Mouse (Mus musculus): ENCODE measurements around the gene Abca13. TPM values are rescaled to one million over a fixed set of nuclear protein-coding genes. Genes with fewer than 3 reads are reported as not detected.
"Not testable (repeated sequence)": the region's sequence is repeated elsewhere in the genome, so short reads cannot be mapped to it uniquely, and the experiment has no call there.

The Abca13 gene
- polyA plus RNA-seq, 1 experiment from 2014 or later: 0.03 TPM

DNA sequence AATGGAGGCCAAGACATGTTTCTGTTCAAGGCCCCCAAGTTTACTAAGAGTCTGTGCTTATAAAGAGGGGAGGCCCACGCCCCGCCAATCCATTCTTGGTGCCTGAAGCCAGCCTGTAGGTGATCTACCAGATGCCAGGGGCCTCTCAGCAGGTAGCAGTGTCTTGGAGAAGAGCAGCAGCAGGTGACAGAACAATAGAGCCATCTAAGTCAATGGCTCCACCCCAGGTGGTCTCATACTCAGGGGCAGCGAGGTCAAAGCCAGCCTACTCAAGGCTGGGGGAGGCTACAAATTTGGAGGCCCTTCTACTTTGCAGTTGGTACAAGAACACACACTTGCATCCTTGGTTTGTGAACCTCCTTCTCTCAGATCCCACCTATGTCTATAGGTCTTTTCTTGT lies 71.3 kb downstream of the Abca13 start:
- not testable (repeated sequence) for H3K9ac ChIP-seq; H3K27ac ChIP-seq; H3K36me3 ChIP-seq (replicated peaks; ENCODE audit: control insufficient read depth, insufficient read depth); H3K27me3 ChIP-seq (ENCODE audit: control insufficient read depth, insufficient read depth, low read length); H3K4me1 ChIP-seq (replicated peaks; ENCODE audit: control insufficient read depth, insufficient read depth, low read length); DNase-seq (ENCODE audit: low spot score); H3K9me3 ChIP-seq (ENCODE audit: control insufficient read depth, low read length); ATAC-seq (ENCODE audit: low FRiP score); H3K4me3 ChIP-seq (replicated peaks; ENCODE audit: low read length); H3K4me2 ChIP-seq (replicated peaks)
- 52% methylated on average over 3 of the region's 3 CpGs for WGBS

DNA sequence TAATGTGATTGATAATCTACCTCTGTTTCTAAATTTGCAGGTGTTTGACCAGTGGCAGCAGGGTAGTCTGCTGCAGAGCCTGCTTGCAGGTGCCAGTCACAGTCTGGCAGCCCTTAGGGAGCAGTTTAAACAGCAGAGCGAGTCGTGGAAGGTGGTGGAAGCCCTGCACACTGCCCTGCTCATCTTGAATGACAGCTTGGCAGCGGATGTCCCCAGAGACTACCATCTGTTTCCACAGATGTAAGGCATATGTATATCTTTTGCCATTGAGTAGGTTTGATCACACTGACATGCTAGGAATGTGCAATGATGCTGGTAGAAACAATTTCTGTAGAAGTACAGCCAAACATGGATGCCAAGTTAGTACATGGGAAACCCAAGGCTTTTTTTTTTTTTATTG lies 77.3 kb downstream of the Abca13 start:
- H3K9me3 ChIP-seq (ENCODE audit: control insufficient read depth, low read length): no peaks in the 10 kb centered on the region
- WGBS: 59% methylated on average over 3 of the region's 3 CpGs

DNA sequence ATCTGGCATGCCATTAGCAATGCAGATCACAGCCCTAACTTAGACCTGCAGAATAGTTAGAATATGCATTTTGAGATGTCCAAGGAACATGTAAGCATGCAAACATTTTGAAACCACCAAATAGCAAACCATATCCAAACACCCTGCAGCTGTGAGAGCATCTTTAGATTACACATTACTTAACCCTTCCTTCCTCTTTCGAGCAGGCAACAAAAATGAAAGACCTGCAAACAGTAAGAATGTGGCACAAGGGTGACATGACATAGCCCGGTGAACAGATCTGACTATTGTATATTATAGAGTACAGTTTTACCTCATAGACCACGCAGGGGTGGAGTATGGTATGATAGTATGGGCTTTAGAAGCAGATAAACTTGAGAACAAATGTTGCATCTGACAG lies 93.5 kb downstream of the Abca13 start:
- H3K9me3 ChIP-seq (ENCODE audit: control insufficient read depth, low read length): no peaks in the 10 kb centered on the region
- no peak for DNase-seq (ENCODE audit: low spot score)
- no peak overlapping the region for H3K4me2 ChIP-seq (replicated peaks)
- H3K4me1 ChIP-seq (replicated peaks; ENCODE audit: control insufficient read depth, insufficient read depth, low read length): no peaks in the 10 kb centered on the region
- H3K27ac ChIP-seq: no peak overlapping the region
- ATAC-seq (ENCODE audit: low FRiP score): no peak
- WGBS: 84% methylated on average over 3 of the region's 3 CpGs
- no peaks in the 10 kb centered on the region for H3K27me3 ChIP-seq (ENCODE audit: control insufficient read depth, insufficient read depth, low read length)
- no peaks in the 10 kb centered on the region for H3K36me3 ChIP-seq (replicated peaks; ENCODE audit: control insufficient read depth, insufficient read depth)
- H3K9ac ChIP-seq: no peak overlapping the region
- H3K4me3 ChIP-seq (replicated peaks; ENCODE audit: low read length): no peak overlapping the region

More for the DNA sequence above, 77.3 kb downstream of the Abca13 start:
- no peak overlapping the region for H3K4me2 ChIP-seq (replicated peaks)
- DNase-seq (ENCODE audit: low spot score) (no peak), ATAC-seq (ENCODE audit: low FRiP score) (no peak)
- no peak overlapping the region for H3K4me3 ChIP-seq (replicated peaks; ENCODE audit: low read length)
- H3K27me3 ChIP-seq (ENCODE audit: control insufficient read depth, insufficient read depth, low read length): no peaks in the 10 kb centered on the region
- H3K27ac ChIP-seq: no peak overlapping the region
- no peak overlapping the region for H3K9ac ChIP-seq
- H3K4me1 ChIP-seq (replicated peaks; ENCODE audit: control insufficient read depth, insufficient read depth, low read length): no peaks in the 10 kb centered on the region
- H3K36me3 ChIP-seq (replicated peaks; ENCODE audit: control insufficient read depth, insufficient read depth): no peaks in the 10 kb centered on the region

DNA sequence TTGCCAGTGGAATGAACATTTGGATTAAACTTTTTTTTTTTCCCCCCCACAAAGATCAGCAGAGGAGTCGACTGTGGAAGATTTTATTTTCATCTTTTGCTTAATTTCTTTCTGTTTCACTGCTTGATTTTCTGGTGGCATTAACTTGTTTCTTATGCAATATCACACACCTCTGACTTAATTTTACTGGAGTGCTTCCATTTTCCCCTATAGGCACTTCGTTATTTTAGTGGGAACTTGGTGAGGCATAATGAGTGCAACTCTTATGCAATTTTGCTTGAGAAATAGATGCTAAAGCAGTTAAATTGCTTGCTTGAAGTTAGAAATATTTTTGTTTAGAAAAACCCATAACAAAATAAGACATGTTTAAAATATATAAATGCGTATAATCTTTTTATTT lies 94.0 kb downstream of the Abca13 start:
- DNase-seq (ENCODE audit: low spot score) (no peak), ATAC-seq (ENCODE audit: low FRiP score) (no peak)
- H3K4me2 ChIP-seq (replicated peaks): no peak overlapping the region
- H3K36me3 ChIP-seq (replicated peaks; ENCODE audit: control insufficient read depth, insufficient read depth): no peaks in the 10 kb centered on the region
- no peak overlapping the region for H3K27ac ChIP-seq
- no peak overlapping the region for H3K4me3 ChIP-seq (replicated peaks; ENCODE audit: low read length)
- H3K9me3 ChIP-seq (ENCODE audit: control insufficient read depth, low read length): no peaks in the 10 kb centered on the region
- no peaks in the 10 kb centered on the region for H3K4me1 ChIP-seq (replicated peaks; ENCODE audit: control insufficient read depth, insufficient read depth, low read length)
- H3K9ac ChIP-seq: no peak overlapping the region
- no peaks in the 10 kb centered on the region for H3K27me3 ChIP-seq (ENCODE audit: control insufficient read depth, insufficient read depth, low read length)
- WGBS: 91% methylated on average over 3 of the region's 3 CpGs

DNA sequence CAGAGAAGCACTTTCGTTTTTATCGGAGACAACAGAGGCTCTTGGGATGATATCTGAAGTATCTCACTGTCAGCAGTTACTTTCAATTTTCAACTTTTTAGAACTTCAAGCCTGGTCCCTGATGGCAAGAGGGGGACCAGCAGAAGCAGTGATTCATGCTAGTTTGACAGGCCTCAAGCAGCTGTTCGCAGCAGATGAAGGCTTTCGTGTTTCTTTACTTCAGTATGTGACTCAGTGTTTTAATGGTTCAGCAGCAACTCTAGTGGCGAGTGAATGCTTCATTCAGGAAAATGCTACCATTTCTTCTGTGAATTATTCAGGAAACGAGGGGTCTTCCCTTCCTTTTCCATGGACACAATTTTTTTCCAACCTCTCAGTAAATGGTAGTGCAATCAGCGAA lies 99.4 kb downstream of the Abca13 start:
- Histone ChIP-seq H3K27me3 (ENCODE audit: control insufficient read depth, insufficient read depth, low read length) (no peaks in the 10 kb centered on the region), H3K27ac (no peak overlapping the region), H3K4me1 (replicated peaks; ENCODE audit: control insufficient read depth, insufficient read depth, low read length) (no peaks in the 10 kb centered on the region), H3K36me3 (replicated peaks; ENCODE audit: control insufficient read depth, insufficient read depth) (no peaks in the 10 kb centered on the region), H3K4me2 (replicated peaks) (no peak overlapping the region), H3K9me3 (ENCODE audit: control insufficient read depth, low read length) (no peaks in the 10 kb centered on the region), H3K9ac (no peak overlapping the region), H3K4me3 (replicated peaks; ENCODE audit: low read length) (no peak overlapping the region)
- DNase-seq (ENCODE audit: low spot score) (no peak), ATAC-seq (ENCODE audit: low FRiP score) (no peak)
- 85% methylated on average over 7 of the region's 7 CpGs for WGBS

DNA sequence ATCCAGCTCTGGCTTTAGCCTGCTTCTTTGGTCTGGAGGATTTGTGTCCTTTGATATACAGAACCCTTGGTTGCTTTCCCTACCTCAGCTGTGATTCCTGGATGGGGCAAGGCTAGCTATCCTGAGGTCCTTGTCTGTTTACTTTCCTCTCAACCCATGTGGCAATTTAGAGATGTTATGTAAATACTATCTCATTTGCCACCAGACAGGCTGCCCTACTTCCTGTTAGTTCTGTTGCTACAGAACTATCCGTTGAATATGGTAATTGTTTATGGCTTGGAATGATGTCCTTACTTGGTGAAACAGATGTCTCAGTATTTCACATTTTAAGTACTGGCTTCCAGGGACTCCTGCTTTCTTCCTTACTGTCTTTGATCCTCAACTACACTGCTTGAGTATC lies 107.9 kb downstream of the Abca13 start:
- no peaks in the 10 kb centered on the region for H3K9me3 ChIP-seq (ENCODE audit: control insufficient read depth, low read length)
- ATAC-seq (ENCODE audit: low FRiP score) (no peak), DNase-seq (ENCODE audit: low spot score) (no peak)
- H3K4me3 ChIP-seq (replicated peaks; ENCODE audit: low read length): no peak overlapping the region
- H3K4me1 ChIP-seq (replicated peaks; ENCODE audit: control insufficient read depth, insufficient read depth, low read length): no peaks in the 10 kb centered on the region
- no peaks in the 10 kb centered on the region for H3K36me3 ChIP-seq (replicated peaks; ENCODE audit: control insufficient read depth, insufficient read depth)
- H3K9ac ChIP-seq: no peak overlapping the region
- H3K27me3 ChIP-seq (ENCODE audit: control insufficient read depth, insufficient read depth, low read length): no peaks in the 10 kb centered on the region
- no peak overlapping the region for H3K4me2 ChIP-seq (replicated peaks)
- H3K27ac ChIP-seq: no peak overlapping the region
- WGBS: 69% methylated on average over 1 of the region's 1 CpGs

DNA sequence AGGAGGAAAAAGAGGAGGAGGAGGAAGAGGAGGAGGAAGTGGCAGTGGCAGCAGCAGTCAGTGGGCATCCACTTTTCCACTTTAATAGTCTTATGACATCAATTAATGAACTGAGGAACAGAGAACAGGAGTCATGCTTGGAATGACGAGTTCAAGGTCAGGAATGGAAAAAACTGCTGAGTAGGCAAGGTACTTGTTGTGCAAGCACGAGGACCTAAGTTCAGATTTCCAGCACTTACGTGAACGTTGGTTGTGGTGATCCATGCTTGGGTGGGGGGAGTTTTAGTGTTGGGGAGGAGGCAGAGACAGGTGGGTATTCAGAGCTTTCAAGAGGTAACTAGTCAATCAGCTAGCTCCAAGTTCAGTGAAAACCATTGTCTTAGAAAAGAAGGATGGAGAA lies 113.7 kb downstream of the Abca13 start:
- Histone ChIP-seq H3K27ac (no peak overlapping the region), H3K27me3 (ENCODE audit: control insufficient read depth, insufficient read depth, low read length) (no peaks in the 10 kb centered on the region), H3K9me3 (ENCODE audit: control insufficient read depth, low read length) (no peaks in the 10 kb centered on the region), H3K4me3 (replicated peaks; ENCODE audit: low read length) (no peak overlapping the region), H3K36me3 (replicated peaks; ENCODE audit: control insufficient read depth, insufficient read depth) (no peaks in the 10 kb centered on the region), H3K4me1 (replicated peaks; ENCODE audit: control insufficient read depth, insufficient read depth, low read length) (no peaks in the 10 kb centered on the region), H3K9ac (no peak overlapping the region), H3K4me2 (replicated peaks) (no peak overlapping the region)
- no peak for ATAC-seq (ENCODE audit: low FRiP score)
- WGBS: 90% methylated on average over 4 of the region's 4 CpGs
- peak; percentile 10 for DNase-seq (ENCODE audit: low spot score)

DNA sequence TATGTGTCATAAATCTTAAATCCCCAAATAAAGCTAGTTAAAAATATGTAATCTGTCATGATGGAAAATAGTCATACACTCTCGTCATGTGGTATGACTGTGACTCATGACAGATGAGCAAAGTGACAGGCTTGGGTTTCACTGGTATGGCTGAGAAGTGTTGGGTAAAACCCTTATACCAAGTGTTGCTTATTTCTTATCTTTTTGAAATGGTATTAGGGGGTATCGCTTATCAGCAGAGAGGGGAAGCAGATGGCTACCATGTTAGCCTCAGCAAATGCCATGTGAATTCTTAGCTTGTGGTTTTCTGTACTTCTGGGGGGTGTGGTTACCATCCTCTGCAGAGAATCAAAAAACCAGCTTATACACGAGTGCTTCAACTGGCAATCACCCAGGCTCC lies 124.8 kb downstream of the Abca13 start:
- ATAC-seq (ENCODE audit: low FRiP score) (no peak), DNase-seq (ENCODE audit: low spot score) (no peak)
- no peaks in the 10 kb centered on the region for H3K27me3 ChIP-seq (ENCODE audit: control insufficient read depth, insufficient read depth, low read length)
- no peaks in the 10 kb centered on the region for H3K36me3 ChIP-seq (replicated peaks; ENCODE audit: control insufficient read depth, insufficient read depth)
- no peak overlapping the region for H3K9ac ChIP-seq
- no peaks in the 10 kb centered on the region for H3K9me3 ChIP-seq (ENCODE audit: control insufficient read depth, low read length)
- no peak overlapping the region for H3K27ac ChIP-seq
- H3K4me2 ChIP-seq (replicated peaks): no peak overlapping the region
- no peak overlapping the region for H3K4me3 ChIP-seq (replicated peaks; ENCODE audit: low read length)
- no peaks in the 10 kb centered on the region for H3K4me1 ChIP-seq (replicated peaks; ENCODE audit: control insufficient read depth, insufficient read depth, low read length)
- 74% methylated on average over 3 of the region's 3 CpGs for WGBS

DNA sequence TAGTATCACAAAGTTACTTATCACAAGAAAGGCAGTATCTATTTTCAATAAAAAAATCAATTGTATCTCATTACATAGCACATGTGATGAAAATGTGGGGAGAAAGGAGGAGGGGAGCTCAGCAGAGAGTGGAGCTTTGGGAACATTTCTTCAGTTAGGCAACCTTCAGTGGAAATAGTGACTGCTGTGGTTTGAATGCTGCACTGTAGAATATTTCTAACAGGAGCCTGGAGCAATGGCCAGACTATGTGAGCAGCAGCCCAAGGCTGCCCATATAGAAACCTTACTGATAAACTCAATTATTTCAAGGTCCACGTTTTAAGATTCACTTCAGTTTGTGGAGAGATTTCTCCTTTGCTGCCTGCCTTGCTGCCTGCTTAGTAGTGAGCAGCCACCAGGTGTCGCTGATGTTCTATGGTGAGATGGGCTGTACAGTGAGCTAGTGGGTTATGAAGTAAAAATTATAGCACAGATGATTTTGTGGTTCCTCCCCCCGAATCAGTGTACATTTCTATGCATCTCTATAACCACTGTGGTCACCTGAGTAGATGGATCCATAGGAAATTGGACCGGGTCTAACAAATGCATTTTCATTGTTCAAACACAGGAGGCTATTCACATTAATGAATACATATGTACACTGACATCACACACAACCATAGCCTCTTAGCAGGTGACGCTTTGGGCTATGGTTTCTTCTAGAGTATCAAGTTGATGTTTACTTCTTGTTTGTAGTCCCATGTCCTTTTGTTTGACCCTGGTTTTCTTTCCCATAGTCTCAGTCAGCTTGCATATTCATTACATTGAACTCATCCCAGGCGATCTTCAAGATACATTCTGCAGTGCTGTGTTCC lies 125.6 kb downstream of the Abca13 start:
- H3K27me3 ChIP-seq (ENCODE audit: control insufficient read depth, insufficient read depth, low read length): no peaks in the 10 kb centered on the region
- H3K9me3 ChIP-seq (ENCODE audit: control insufficient read depth, low read length): no peaks in the 10 kb centered on the region
- no peak overlapping the region for H3K4me3 ChIP-seq (replicated peaks; ENCODE audit: low read length)
- H3K36me3 ChIP-seq (replicated peaks; ENCODE audit: control insufficient read depth, insufficient read depth): no peaks in the 10 kb centered on the region
- no peak overlapping the region for H3K4me2 ChIP-seq (replicated peaks)
- ATAC-seq (ENCODE audit: low FRiP score) (peak; percentile 90), DNase-seq (ENCODE audit: low spot score) (peak; percentile 82)
- H3K9ac ChIP-seq: no peak overlapping the region
- no peak overlapping the region for H3K27ac ChIP-seq
- 37% methylated on average over 6 of the region's 6 CpGs for WGBS
- no peaks in the 10 kb centered on the region for H3K4me1 ChIP-seq (replicated peaks; ENCODE audit: control insufficient read depth, insufficient read depth, low read length)

DNA sequence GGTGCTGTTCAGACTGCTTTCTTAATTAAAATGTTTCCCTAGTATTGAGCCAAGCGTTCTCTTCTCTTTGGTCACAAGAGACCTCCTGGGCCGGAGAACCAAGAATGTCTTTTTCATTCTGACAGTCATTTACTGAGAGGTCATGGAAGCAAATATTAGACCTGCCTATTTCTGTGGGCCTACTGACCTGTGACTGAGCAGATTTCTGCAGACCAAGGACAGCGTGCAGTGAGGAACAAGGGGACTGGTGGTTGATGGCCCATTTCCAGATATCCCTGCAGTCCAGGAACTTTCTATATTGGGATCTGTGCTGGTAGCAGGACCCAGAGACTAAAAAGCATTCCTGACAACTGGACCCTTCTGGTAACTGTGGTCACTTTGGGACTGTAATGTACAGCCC lies 146.4 kb downstream of the Abca13 start:
- DNase-seq (ENCODE audit: low spot score): no peak
- Histone ChIP-seq H3K9me3 (ENCODE audit: control insufficient read depth, low read length) (no peaks in the 10 kb centered on the region), H3K4me3 (replicated peaks; ENCODE audit: low read length) (no peak overlapping the region), H3K4me2 (replicated peaks) (no peak overlapping the region), H3K27me3 (ENCODE audit: control insufficient read depth, insufficient read depth, low read length) (no peaks in the 10 kb centered on the region), H3K9ac (no peak overlapping the region), H3K36me3 (replicated peaks; ENCODE audit: control insufficient read depth, insufficient read depth) (no peaks in the 10 kb centered on the region), H3K4me1 (replicated peaks; ENCODE audit: control insufficient read depth, insufficient read depth, low read length) (no peaks in the 10 kb centered on the region), H3K27ac (no peak overlapping the region)
- ATAC-seq (ENCODE audit: low FRiP score): no peak
- 53% methylated on average over 3 of the region's 3 CpGs for WGBS
